Mouse (Mus musculus) C2C12 (cell line): ENCODE results near the gene N4bp1.

Experiments
- CEBPB ChIP-seq: IDR thresholded peaks from one replicate; pipeline ENCODE4 v1.6.1; 2011; ENCODE audit warnings: low read depth, mild to moderate bottlenecking, control low read depth, moderate library complexity
- CTCF ChIP-seq: IDR thresholded peaks from one replicate; pipeline ENCODE4 v1.5.1; 2011; ENCODE audit not compliant: control insufficient read depth, insufficient read depth, insufficient read length
- MAX ChIP-seq: IDR thresholded peaks from one replicate; pipeline ENCODE4 v1.6.1; 2011; ENCODE audit warnings: mild to moderate bottlenecking, control low read depth
- MYOD1 ChIP-seq: IDR thresholded peaks from one replicate; pipeline ENCODE4 v1.6.1; 2011; ENCODE audit warnings: low read depth; ENCODE audit not compliant: control insufficient read depth, insufficient read length
- MYOG ChIP-seq: IDR thresholded peaks from one replicate; pipeline ENCODE4 v1.6.1; 2011; ENCODE audit not compliant: control insufficient read depth, insufficient read length; ENCODE audit errors: extremely low read depth
- USF1 ChIP-seq: IDR thresholded peaks from one replicate; pipeline ENCODE4 v1.6.1; 2011; ENCODE audit warnings: low read depth, mild to moderate bottlenecking, control low read depth, moderate library complexity

- TF ChIP-seq USF1, result no peak
- TF ChIP-seq CTCF, result no peak
- TF ChIP-seq MAX, result no peak
- no peak for TF ChIP-seq CEBPB
- no peak for TF ChIP-seq MYOD1
- no peak for TF ChIP-seq MYOG
Measured at GRCm38 (mm10) chr8:86920024-86920423, 35.0 kb upstream of the N4bp1 start.
